Mouse (Mus musculus) limb, embryonic 14.5 days (tissue): ENCODE measurements at regions not wholly inside any gene's neighbourhood (a gene's known extent, or its start where the extent isn't known, plus 50 kb on each side); places are given as distances from the start of the nearest gene placed in this dataset.
A peak's percentile ranks its signal among the peaks of the same experiment; 100 is the strongest.

Experiments used
- ATAC-seq: fragments of 200-750 bp; cut with Nextera tagmentation; 2 replicates; pipeline ENCODE4 v1.8.0; 2017; ENCODE audit warnings: low read depth, moderate number of reproducible peaks, moderate TSS enrichment; ENCODE audit not compliant: low FRiP score
- DNase-seq: peaks from one replicate; pipeline ENCODE4 v3.0.0-alpha.2; 2015; ENCODE audit warnings: low spot score
- H3K27ac ChIP-seq: fragments of 300-500 bp; sonication (generic); replicated peaks from 2 replicates; pipeline ENCODE4 v1.5.1; 2014; ENCODE audit warnings: low read depth, mild to moderate bottlenecking, low read length, moderate library complexity, mixed read lengths
- H3K27me3 ChIP-seq: fragments of 300-500 bp; sonication (generic); 2 replicates; pipeline ENCODE4 v1.6.1; 2014; ENCODE audit warnings: low read length, mixed read lengths; ENCODE audit not compliant: control insufficient read depth, insufficient read depth
- H3K36me3 ChIP-seq: fragments of 300-500 bp; sonication (generic); 2 replicates; pipeline ENCODE4 v1.6.1; 2014; ENCODE audit warnings: mild to moderate bottlenecking, low read length, moderate library complexity, mixed read lengths; ENCODE audit not compliant: control insufficient read depth, insufficient read depth
- H3K4me1 ChIP-seq: fragments of 300-500 bp; sonication (generic); 2 replicates; pipeline ENCODE4 v1.6.1; 2014; ENCODE audit warnings: antibody characterized with exemption, low read length, mixed read lengths; ENCODE audit not compliant: control insufficient read depth, insufficient read depth
- H3K4me2 ChIP-seq: fragments of 300-500 bp; sonication (generic); replicated peaks from 2 replicates; pipeline ENCODE4 v1.6.1; 2014; ENCODE audit warnings: low read depth, mild to moderate bottlenecking, low read length, moderate library complexity; ENCODE audit not compliant: severe bottlenecking
- H3K4me3 ChIP-seq: fragments of 300-500 bp; sonication (generic); replicated peaks from 2 replicates; pipeline ENCODE4 v1.5.1; 2014; ENCODE audit warnings: low read length
- H3K9ac ChIP-seq: fragments of 300-500 bp; sonication (generic); 2 replicates; pipeline ENCODE4 v1.6.1; 2014; ENCODE audit warnings: mild to moderate bottlenecking, low read depth, low read length, moderate library complexity; ENCODE audit not compliant: severe bottlenecking
- H3K9me3 ChIP-seq: fragments of 300-500 bp; sonication (generic); 2 replicates; pipeline ENCODE4 v1.6.1; 2016; ENCODE audit warnings: low read length; ENCODE audit not compliant: control insufficient read depth
- POLR2A ChIP-seq: fragments of 200-500 bp; IDR thresholded peaks from 2 replicates; pipeline ENCODE4 v1.8.0; 2012; ENCODE audit warnings: inconsistent platforms, mild to moderate bottlenecking, moderate library complexity, borderline replicate concordance; ENCODE audit not compliant: insufficient read depth, insufficient read length; ENCODE audit errors: extremely low read depth
- WGBS: fragments of 180-500 bp; shearing (Covaris S2); extraction: QIAGEN DNeasy Blood & Tissue Kit; methylation state at CpG from one replicate; pipeline ENCODE4 v1.1.7; 2014; 5-methylcytosine and 5-hydroxymethylcytosine counted together

DNA sequence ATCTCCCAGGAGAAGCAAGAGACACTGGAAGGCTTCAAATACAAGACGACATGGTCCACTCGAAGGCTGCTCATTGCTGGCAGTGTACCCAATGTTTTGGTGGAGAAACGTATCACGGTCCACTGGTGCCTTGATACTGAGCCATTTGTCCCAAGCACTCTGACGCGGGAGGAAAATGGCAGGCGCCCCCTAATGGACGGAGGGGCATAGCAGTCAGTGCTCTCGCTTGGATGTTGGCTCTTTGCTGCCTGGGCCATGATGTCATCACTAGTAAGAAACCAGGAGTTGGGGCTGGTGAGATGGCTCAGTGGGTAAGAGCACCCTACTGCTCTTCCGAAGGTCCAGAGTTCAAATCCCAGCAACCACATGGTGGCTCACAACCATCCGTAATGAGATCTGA, 83.5 kb upstream of the Zfp618 start:
- 81% methylated on average over 10 of the region's 11 CpGs for WGBS
- no peak overlapping the region for H3K27ac ChIP-seq
- no peak overlapping the region for H3K4me3 ChIP-seq
- no peak overlapping the region for H3K9ac ChIP-seq
- H3K9me3 ChIP-seq: no peaks in the 10 kb centered on the region
- no peak overlapping the region for H3K4me2 ChIP-seq
- no peaks in the 10 kb centered on the region for H3K36me3 ChIP-seq
- H3K27me3 ChIP-seq: no peaks in the 10 kb centered on the region
- DNase-seq (no peak), ATAC-seq (no peak)
- no peak for TF ChIP-seq POLR2A
- H3K4me1 ChIP-seq: no peaks in the 10 kb centered on the region

DNA sequence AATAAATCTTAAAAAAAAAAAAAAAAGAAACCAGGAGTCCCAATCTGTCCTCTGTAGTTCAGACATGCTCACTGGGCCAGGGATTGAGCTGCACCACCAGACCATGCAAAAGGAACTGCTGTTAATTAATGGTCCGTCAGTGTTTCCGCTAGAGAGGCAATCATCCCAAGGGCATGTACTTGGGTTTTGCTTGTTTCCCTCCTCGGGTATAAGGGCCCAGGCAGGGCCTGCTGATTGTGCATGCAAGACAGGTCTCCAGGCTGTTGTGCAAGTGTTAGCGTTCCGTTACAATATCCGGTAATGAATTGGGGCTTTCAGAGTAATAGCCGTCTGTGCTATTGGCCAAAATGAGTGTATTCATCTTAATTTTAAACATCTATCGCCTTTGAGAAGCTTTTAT, 83.1 kb upstream of the Zfp618 start:
- no peak for ATAC-seq
- no peak overlapping the region for H3K4me2 ChIP-seq
- no peaks in the 10 kb centered on the region for H3K27me3 ChIP-seq
- H3K4me1 ChIP-seq: no peaks in the 10 kb centered on the region
- no peak for DNase-seq
- no peak overlapping the region for H3K4me3 ChIP-seq
- H3K9ac ChIP-seq: no peak overlapping the region
- H3K9me3 ChIP-seq: no peaks in the 10 kb centered on the region
- no peak overlapping the region for H3K27ac ChIP-seq
- TF ChIP-seq POLR2A: no peak
- no peaks in the 10 kb centered on the region for H3K36me3 ChIP-seq
- 77% methylated on average over 8 of the region's 8 CpGs for WGBS

DNA sequence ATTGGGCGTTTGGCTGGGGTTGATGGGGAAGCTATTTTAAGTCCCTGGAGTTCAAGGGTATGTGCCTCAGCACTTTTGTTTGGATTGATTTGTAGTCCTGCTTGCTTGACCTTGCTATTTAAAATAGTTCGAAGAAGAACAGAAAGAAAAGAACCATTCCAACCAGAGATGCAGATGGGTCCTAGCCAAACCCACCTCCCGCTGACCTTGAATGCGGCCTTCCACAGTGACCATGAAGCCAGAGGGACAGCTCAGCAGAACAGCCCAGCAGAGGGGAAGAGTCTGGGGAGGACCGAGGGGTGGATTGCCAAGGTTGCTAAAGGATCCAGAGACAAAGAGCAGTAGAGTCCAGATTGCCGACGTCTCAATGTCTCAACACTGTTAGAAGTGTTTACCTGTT, 76.6 kb upstream of the Zfp618 start:
- no peak for DNase-seq
- 90% methylated on average over 7 of the region's 7 CpGs for WGBS
- H3K27ac ChIP-seq: no peak overlapping the region
- no peak for ATAC-seq
- H3K27me3 ChIP-seq: no peaks in the 10 kb centered on the region
- TF ChIP-seq POLR2A: no peak
- H3K9me3 ChIP-seq: no peaks in the 10 kb centered on the region
- no peak overlapping the region for H3K4me2 ChIP-seq
- no peaks in the 10 kb centered on the region for H3K36me3 ChIP-seq
- no peak overlapping the region for H3K4me3 ChIP-seq
- no peak overlapping the region for H3K9ac ChIP-seq
- no peaks in the 10 kb centered on the region for H3K4me1 ChIP-seq

DNA sequence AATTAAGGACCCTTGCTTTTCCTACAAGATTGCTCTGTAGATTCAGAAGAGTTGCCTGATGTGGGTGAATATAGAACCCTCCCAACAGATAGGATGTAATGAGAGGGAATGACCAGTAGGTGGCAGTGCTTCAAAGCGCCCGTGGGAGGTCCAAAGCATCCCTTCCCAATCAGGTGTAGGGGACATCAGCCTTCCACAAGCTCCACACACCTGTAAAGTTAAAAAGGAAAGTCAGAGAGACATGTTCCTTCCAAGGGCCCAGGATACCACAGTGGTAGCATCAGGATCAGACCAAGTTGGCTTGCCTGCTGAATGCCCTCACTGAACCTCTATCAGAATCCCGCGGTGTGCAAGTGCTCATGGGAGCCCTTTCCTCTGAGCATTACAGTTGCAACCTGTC, 75.7 kb upstream of the Zfp618 start:
- peak; percentile 54 for DNase-seq
- Histone ChIP-seq H3K36me3 (no peaks in the 10 kb centered on the region), H3K4me1 (no peaks in the 10 kb centered on the region), H3K9me3 (no peaks in the 10 kb centered on the region), H3K4me3 (no peak overlapping the region), H3K9ac (no peak overlapping the region), H3K27me3 (no peaks in the 10 kb centered on the region), H3K4me2 (no peak overlapping the region), H3K27ac (no peak overlapping the region)
- 44% methylated on average over 4 of the region's 4 CpGs for WGBS
- no peak for ATAC-seq
- TF ChIP-seq POLR2A: no peak

DNA sequence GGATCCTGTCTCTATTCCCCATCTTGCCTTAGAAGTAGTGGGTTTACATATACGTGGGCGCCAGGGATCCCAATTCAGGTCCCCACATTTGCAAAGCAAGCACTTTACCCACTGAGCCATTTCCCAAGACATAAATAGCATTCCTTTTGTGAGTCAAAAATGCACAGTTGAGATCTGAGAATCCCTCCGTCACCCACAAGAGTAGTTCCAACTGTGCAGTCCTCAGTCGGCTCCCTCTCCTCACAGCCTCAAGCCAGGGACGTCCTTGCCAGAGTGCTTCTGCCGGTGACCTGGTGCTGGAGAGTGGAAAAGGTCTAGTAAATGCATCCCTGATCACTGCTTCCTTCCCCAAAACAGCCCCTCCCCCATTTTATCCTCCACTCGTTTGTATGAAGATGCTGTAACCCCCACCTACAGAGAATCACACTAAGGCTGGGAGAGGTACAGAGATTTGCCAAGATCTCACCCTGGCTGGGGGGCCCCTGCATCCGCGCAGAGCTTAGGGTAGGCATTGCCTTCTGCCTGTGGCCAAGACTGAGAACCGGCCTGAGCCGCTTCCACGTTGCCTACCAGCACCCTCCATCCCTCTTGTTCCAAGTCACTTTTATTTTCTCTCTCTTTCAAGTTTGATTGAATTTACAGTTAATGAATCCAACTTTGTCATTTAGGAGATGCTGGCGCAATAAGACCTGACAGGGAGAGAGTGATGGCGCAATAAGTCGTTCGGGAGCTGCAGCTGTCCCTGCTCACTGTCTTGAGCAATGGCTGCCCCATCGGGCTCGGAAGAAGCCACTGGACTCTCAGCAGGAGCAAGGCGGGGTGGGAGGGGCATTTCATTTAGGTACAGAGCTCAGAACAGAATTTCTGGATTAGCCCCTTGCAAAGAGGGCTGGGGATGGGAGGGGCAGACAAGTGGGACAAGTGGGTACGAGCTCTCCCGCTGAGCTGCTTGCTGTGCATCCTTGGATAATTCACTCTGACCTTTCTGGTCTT, 74.5 kb upstream of the Zfp618 start:
- 37% methylated on average over 21 of the region's 21 CpGs for WGBS
- peak overlapping the region; percentile 18; the same call in 1 of the 2 replicates for H3K4me2 ChIP-seq
- peak overlapping the region; percentile 25 for H3K9ac ChIP-seq
- no peaks in the 10 kb centered on the region for H3K36me3 ChIP-seq
- H3K4me3 ChIP-seq: 0 out of 2 replicates have a peak overlapping the region, but pooled peaks have one; percentile 1
- no peaks in the 10 kb centered on the region for H3K9me3 ChIP-seq
- TF ChIP-seq POLR2A: no peak
- DNase-seq (no peak), ATAC-seq (no peak)
- H3K27ac ChIP-seq: no peak overlapping the region
- no peaks in the 10 kb centered on the region for H3K4me1 ChIP-seq
- H3K27me3 ChIP-seq: no peaks in the 10 kb centered on the region
